Comparison of ENCODE assay signal across 8 mouse cellular contexts in genomic region chr19:56723331-56724125, GRCm38 (mm10). TPM values are rescaled to one million over a fixed set of nuclear protein-coding genes. Genes with fewer than 3 reads are reported as not detected.
DNase-seq lines count a peak whose midpoint lies in the region; ATAC-seq and TF ChIP-seq lines count a peak whose summit lies in the region.

No protein-coding gene starts in this region.

- no peak for TF ChIP-seq CTCF in C2C12 (IDR thresholded peaks at IDR 0.05; ENCODE audit: control insufficient read depth, insufficient read depth, insufficient read length)

- no peak overlapping the region for H3K4me3 ChIP-seq in C2C12 (ENCODE audit: insufficient read depth, poor library complexity, severe bottlenecking)
- peak overlapping the region; percentile 60 for H3K4me3 ChIP-seq in forebrain, embryonic 10.5 days
- peak overlapping the region; percentile 51 for H3K4me3 ChIP-seq in limb, embryonic 14.5 days (replicated peaks; ENCODE audit: low read length)
- peak overlapping the region; percentile 55 for H3K4me3 ChIP-seq in midbrain, embryonic 13.5 days (replicated peaks)

- peak overlapping the region; percentile 26 for H3ac ChIP-seq in C2C12 (ENCODE audit: control insufficient read depth, insufficient read length, low read depth)

- H3K79me3 ChIP-seq in C2C12 (ENCODE audit: low read depth): no peaks in the 10 kb centered on the region

- no peaks in the 10 kb centered on the region for H3K36me3 ChIP-seq in C2C12 (ENCODE audit: control insufficient read depth, insufficient read depth)
- H3K36me3 ChIP-seq in forebrain, embryonic 10.5 days (replicated peaks): no peaks in the 10 kb centered on the region
- no peaks in the 10 kb centered on the region for H3K36me3 ChIP-seq in limb, embryonic 14.5 days (ENCODE audit: control insufficient read depth, insufficient read depth, low read length)
- no peaks in the 10 kb centered on the region for H3K36me3 ChIP-seq in midbrain, embryonic 13.5 days

- peak; percentile 71 for DNase-seq in Muller cell, postnatal 12 days (ENCODE audit: inconsistent ontology term)
- DNase-seq in forebrain, embryonic 10.5 days (ENCODE audit: extremely low spot score, low spot score): peak; percentile 60
- peak; percentile 70 for DNase-seq in heart, postnatal 4 days
- peak; percentile 50 for DNase-seq in limb, embryonic 14.5 days (ENCODE audit: low spot score)
- DNase-seq in thymus, postnatal 14 days: peak; percentile 22
- no peak for DNase-seq in adipocyte (ENCODE audit: low spot score)

- under 1% methylated on average over 71 of the region's 71 CpGs for WGBS in forebrain, embryonic 10.5 days
- under 1% methylated on average over 59 of the region's 71 CpGs for WGBS in limb, embryonic 14.5 days
- WGBS in midbrain, embryonic 13.5 days: under 1% methylated on average over 71 of the region's 71 CpGs

- H3K27me3 ChIP-seq in C2C12 (ENCODE audit: control insufficient read depth, insufficient read depth, insufficient read length): peaks cover 23% of the 10 kb centered on the region
- peaks cover 99% of the 10 kb centered on the region for H3K27me3 ChIP-seq in forebrain, embryonic 10.5 days (ENCODE audit: poor library complexity, severe bottlenecking)
- peaks cover 71% of the 10 kb centered on the region for H3K27me3 ChIP-seq in limb, embryonic 14.5 days (ENCODE audit: control insufficient read depth, insufficient read depth, low read length)
- H3K27me3 ChIP-seq in midbrain, embryonic 13.5 days: peaks cover 82% of the 10 kb centered on the region

- peak overlapping the region; percentile 96 for H3K4me2 ChIP-seq in limb, embryonic 14.5 days (replicated peaks; ENCODE audit: low read depth, low read length, severe bottlenecking)
- H3K4me2 ChIP-seq in midbrain, embryonic 13.5 days (replicated peaks): peak overlapping the region; percentile 93

- H3K9me3 ChIP-seq in forebrain, embryonic 10.5 days: no peaks in the 10 kb centered on the region
- no peaks in the 10 kb centered on the region for H3K9me3 ChIP-seq in limb, embryonic 14.5 days (ENCODE audit: control insufficient read depth, low read length)
- no peaks in the 10 kb centered on the region for H3K9me3 ChIP-seq in midbrain, embryonic 13.5 days

- no peaks in the 10 kb centered on the region for H3K79me2 ChIP-seq in C2C12 (ENCODE audit: control insufficient read depth, insufficient read depth)

- peak overlapping the region; percentile 56 for H3K9ac ChIP-seq in limb, embryonic 14.5 days (ENCODE audit: low read depth, low read length, severe bottlenecking)
- peak overlapping the region; percentile 48 for H3K9ac ChIP-seq in midbrain, embryonic 13.5 days (replicated peaks)

- ATAC-seq in limb, embryonic 14.5 days (ENCODE audit: low FRiP score, low read depth): peak; percentile 24; the same call in 1 of the 2 replicates
- no peak; the same call in 1 of the 2 replicates for ATAC-seq in midbrain, embryonic 13.5 days

- peaks cover 52% of the 10 kb centered on the region for H3K4me1 ChIP-seq in forebrain, embryonic 10.5 days
- H3K4me1 ChIP-seq in limb, embryonic 14.5 days (ENCODE audit: control insufficient read depth, insufficient read depth, low read length): peaks cover 21% of the 10 kb centered on the region
- peaks cover 35% of the 10 kb centered on the region for H3K4me1 ChIP-seq in midbrain, embryonic 13.5 days (replicated peaks)

- H3K27ac ChIP-seq in forebrain, embryonic 10.5 days: peak overlapping the region; percentile 58; the same call in 1 of the 2 replicates
- no peak overlapping the region for H3K27ac ChIP-seq in limb, embryonic 14.5 days (replicated peaks; ENCODE audit: low read depth, low read length)
- no peak overlapping the region for H3K27ac ChIP-seq in midbrain, embryonic 13.5 days

- no peak for TF ChIP-seq POLR2A in limb, embryonic 14.5 days (IDR thresholded peaks at IDR 0.05; ENCODE audit: borderline replicate concordance, extremely low read depth, insufficient read depth, insufficient read length)

TF ChIP-seq in C2C12, 6 proteins besides CTCF, POLR2A, EP300 and RAD21:
- TF ChIP-seq MYOG (IDR thresholded peaks at IDR 0.05; ENCODE audit: control insufficient read depth, extremely low read depth, insufficient read length): no peak
- no peak for TF ChIP-seq MYOD1 (IDR thresholded peaks at IDR 0.05; ENCODE audit: control insufficient read depth, insufficient read length, low read depth)
- no peak for TF ChIP-seq MAX (IDR thresholded peaks at IDR 0.05)
- no peak for TF ChIP-seq FOSL1 (IDR thresholded peaks at IDR 0.05; ENCODE audit: insufficient read depth, low read length, poor library complexity, severe bottlenecking)
- no peak for TF ChIP-seq CEBPB (IDR thresholded peaks at IDR 0.05; ENCODE audit: low read depth)
- TF ChIP-seq USF1 (IDR thresholded peaks at IDR 0.05; ENCODE audit: low read depth): no peak

RNA-seq across cellular contexts. Expression of gene Adrb1, which starts 1.5 kb away (rescaled TPM):
- polyA plus RNA-seq in C2C12 (2012; fragmentation: generic; extraction: Trizol): 0.13 TPM
- polyA plus RNA-seq in forebrain, embryonic 10.5 days (2016; fragmentation: Nextera tagmentation; extraction: Ambion mirVana): 0.07 and 0.21 TPM in 2 replicates
- total RNA-seq in heart, postnatal 4 days (2021): 10 to 100 TPM; 30.3 to 33.8 TPM
- 1.7 and 2.3 TPM in 2 replicates for polyA plus RNA-seq in limb, embryonic 14.5 days (2012; rRNA removed)
- 1.3 and 1.9 TPM in 2 replicates for polyA plus RNA-seq in limb, embryonic 14.5 days (2014; fragmentation: Nextera tagmentation; extraction: Ambion mirVana)
- 0.32 and 0.59 TPM in 2 replicates for polyA plus RNA-seq in midbrain, embryonic 13.5 days (2015; fragmentation: Nextera tagmentation; extraction: Ambion mirVana)
